Mouse (Mus musculus): Measurements from ENCODE around the gene Gna12.

Gna12 gene

GRCm38 (mm10) chr5:140753223-140753622, 77.0 kb downstream of the Gna12 start:
- no peak for DNase-seq (ENCODE audit: low spot score)

- DNase-seq (ENCODE audit: low spot score), result no peak
These were observed 77.6 kb downstream of the Gna12 start for GRCm38 (mm10) chr5:140752639-140753038.

- DNase-seq (ENCODE audit: low spot score), result no peak
These were observed 78.2 kb downstream of the Gna12 start for GRCm38 (mm10) chr5:140752041-140752440.

GRCm38 (mm10) chr5:140750925-140751324, 79.3 kb downstream of the Gna12 start:
- no peak for DNase-seq (ENCODE audit: low spot score)

GRCm38 (mm10) chr5:140749062-140749875, 81.0 kb downstream of the Gna12 start:
- DNase-seq (ENCODE audit: low spot score), result peak; percentile 71

- DNase-seq (ENCODE audit: low spot score), result no peak
These were observed 81.8 kb downstream of the Gna12 start for GRCm38 (mm10) chr5:140748425-140748824.

GRCm38 (mm10) chr5:140743706-140744131, 86.5 kb downstream of the Gna12 start:
- DNase-seq (ENCODE audit: low spot score), result no peak

GRCm38 (mm10) chr5:140741877-140742276, 88.4 kb downstream of the Gna12 start:
- DNase-seq (ENCODE audit: low spot score), result no peak

- DNase-seq (ENCODE audit: low spot score), result no peak
These were observed 89.2 kb downstream of the Gna12 start for GRCm38 (mm10) chr5:140741040-140741439.

- no peak for DNase-seq (ENCODE audit: low spot score)
These were observed 90.4 kb downstream of the Gna12 start for GRCm38 (mm10) chr5:140739813-140740212.

GRCm38 (mm10) chr5:140736166-140736565, 94.1 kb downstream of the Gna12 start:
- DNase-seq (ENCODE audit: low spot score), result no peak

- no peak for DNase-seq (ENCODE audit: low spot score)
These were observed 94.9 kb downstream of the Gna12 start for GRCm38 (mm10) chr5:140735297-140735696.

- no peak for DNase-seq (ENCODE audit: low spot score)
These were observed 96.9 kb downstream of the Gna12 start for GRCm38 (mm10) chr5:140733336-140733735.

GRCm38 (mm10) chr5:140732195-140732594, 98.0 kb downstream of the Gna12 start:
- no peak for DNase-seq (ENCODE audit: low spot score)

GRCm38 (mm10) chr5:140731040-140731797, 99.0 kb downstream of the Gna12 start:
- DNase-seq (ENCODE audit: low spot score), result no peak

GRCm38 (mm10) chr5:140726946-140727740, 103.1 kb downstream of the Gna12 start:
- DNase-seq (ENCODE audit: low spot score), result no peak

GRCm38 (mm10) chr5:140726062-140726839, 104.0 kb downstream of the Gna12 start:
- DNase-seq (ENCODE audit: low spot score), result no peak

- no peak for DNase-seq (ENCODE audit: low spot score)
These were observed 106.4 kb downstream of the Gna12 start, which contains the start of gene Amz1 for GRCm38 (mm10) chr5:140723822-140724221. Gene Amz1 (plus strand): TSS chr5:140724127.

GRCm38 (mm10) chr5:140722121-140722520, 108.1 kb downstream of the Gna12 start:
- DNase-seq (ENCODE audit: low spot score), result no peak

GRCm38 (mm10) chr5:140720773-140721172, 109.5 kb downstream of the Gna12 start:
- DNase-seq (ENCODE audit: low spot score), result no peak

- no peak for DNase-seq (ENCODE audit: low spot score)
These were observed 119.2 kb downstream of the Gna12 start for GRCm38 (mm10) chr5:140711040-140711439.
